Comparison of ENCODE assay signal across 18 mouse cellular contexts in the genomic region with DNA sequence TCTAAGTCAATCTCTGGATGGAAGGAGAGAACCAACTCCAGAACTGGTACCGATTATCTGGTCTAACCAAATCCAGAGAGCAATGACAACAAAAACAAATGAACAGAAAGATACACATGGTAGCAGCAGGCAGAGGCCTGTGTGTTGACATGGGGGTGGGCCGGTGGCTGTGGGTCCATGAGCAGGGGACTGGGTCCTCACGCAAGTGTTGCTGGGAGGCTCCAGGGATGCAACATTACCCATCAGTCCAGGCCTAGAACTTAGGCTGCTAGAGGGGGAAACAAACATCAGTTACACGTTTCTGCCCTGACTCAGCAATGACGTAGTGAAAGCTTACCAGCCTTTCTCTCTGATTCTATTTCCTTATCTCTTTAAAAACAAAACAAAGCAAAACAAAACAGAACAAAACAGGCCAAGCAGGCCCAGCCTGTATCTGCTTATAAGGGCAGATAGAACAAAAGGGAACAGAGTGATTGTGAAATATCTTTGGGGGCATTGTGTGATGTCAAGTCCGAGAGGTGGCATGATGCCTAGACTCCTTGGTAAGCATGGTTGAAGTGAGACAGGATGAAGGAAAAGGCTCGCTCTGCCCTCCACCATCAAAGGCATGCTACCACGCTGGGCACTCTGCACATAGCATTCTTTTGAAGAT. TPM values are rescaled to one million over a fixed set of nuclear protein-coding genes. Genes with fewer than 3 reads are reported as not detected.
DNase-seq lines count a peak whose midpoint lies in the region; ATAC-seq and TF ChIP-seq lines count a peak whose summit lies in the region.
"Had no signal": no experiment of that assay in that cellular context is flagged by ENCODE, and none has a peak within 500 bp of the region (broad histone marks: within the 10 kb centered on the region; RNA-seq: fewer than 3 reads in every experiment).

No protein-coding gene starts in this region.

- H3K36me3 ChIP-seq in intestine, postnatal 0 days (ENCODE audit: control insufficient read depth, insufficient read depth) = no peaks in the 10 kb centered on the region
- H3K36me3 ChIP-seq in intestine, embryonic 15.5 days = no peaks in the 10 kb centered on the region
- no peaks in the 10 kb centered on the region for H3K36me3 ChIP-seq in lung, postnatal 0 days (ENCODE audit: insufficient read depth, low read length)
- H3K36me3 ChIP-seq in myocyte (ENCODE audit: control insufficient read depth, insufficient read depth) = no peaks in the 10 kb centered on the region
- H3K36me3 ChIP-seq: embryonic facial prominence, embryonic 12.5 days; forebrain, embryonic 12.5 days; liver, embryonic 13.5 days had no signal

- H3ac ChIP-seq in myocyte (ENCODE audit: control insufficient read depth, insufficient read length) = no peak overlapping the region

- intact Hi-C loops in left cerebral cortex, postnatal 10 days (cut with DNase I) = no loop called here

- no peak overlapping the region for H3K9ac ChIP-seq in intestine, postnatal 0 days (ENCODE audit: low read depth, low read length)
- H3K9ac ChIP-seq in intestine, embryonic 15.5 days = no peak overlapping the region
- H3K9ac ChIP-seq in lung, postnatal 0 days (replicated peaks; ENCODE audit: low read depth) = no peak overlapping the region
- H3K9ac ChIP-seq: embryonic facial prominence, embryonic 12.5 days; forebrain, embryonic 12.5 days; liver, embryonic 13.5 days had no signal

- TF ChIP-seq POLR2A in myocyte (IDR thresholded peaks at IDR 0.05; ENCODE audit: insufficient read length, low read depth) = no peak

- no peaks in the 10 kb centered on the region; the same call in 1 of the 2 replicates for H3K4me1 ChIP-seq in intestine, postnatal 0 days (replicated peaks; ENCODE audit: control insufficient read depth, insufficient read depth, low read length)
- H3K4me1 ChIP-seq in intestine, embryonic 15.5 days (replicated peaks) = 0 out of 2 replicates have a peak, but pooled peaks cover 2% of the 10 kb centered on the region
- no peaks in the 10 kb centered on the region; the same call in 1 of the 2 replicates for H3K4me1 ChIP-seq in lung, postnatal 0 days (ENCODE audit: insufficient read depth, low read depth, low read length)
- H3K4me1 ChIP-seq: embryonic facial prominence, embryonic 12.5 days; forebrain, embryonic 12.5 days; liver, embryonic 13.5 days had no signal

- no peak for ATAC-seq in intestine, postnatal 0 days
- no peak for ATAC-seq in intestine, embryonic 15.5 days
- ATAC-seq in lung, postnatal 0 days = peak; percentile 36

- TF ChIP-seq CTCF in intestine, postnatal 0 days (IDR thresholded peaks at IDR 0.05; ENCODE audit: low read depth) = no peak
- TF ChIP-seq CTCF in lung, postnatal 0 days (IDR thresholded peaks at IDR 0.05) = no peak

- H3K27ac ChIP-seq in intestine, postnatal 0 days (ENCODE audit: low read depth, low read length) = 0 out of 2 replicates have a peak overlapping the region, but pooled peaks have one; percentile 9
- H3K27ac ChIP-seq in intestine, embryonic 15.5 days = no peak overlapping the region
- H3K27ac ChIP-seq in lung, postnatal 0 days (ENCODE audit: low read length) = no peak overlapping the region
- H3K27ac ChIP-seq: embryonic facial prominence, embryonic 12.5 days; forebrain, embryonic 12.5 days; heart, adult 2 months; liver, embryonic 13.5 days had no signal

- H3K79me2 ChIP-seq in myocyte (ENCODE audit: control insufficient read depth, insufficient read depth) = no peaks in the 10 kb centered on the region

- H3K4me2 ChIP-seq in intestine, postnatal 0 days (replicated peaks; ENCODE audit: low read depth) = no peak overlapping the region
- H3K4me2 ChIP-seq in intestine, embryonic 15.5 days (replicated peaks) = no peak overlapping the region
- H3K4me2 ChIP-seq in lung, postnatal 0 days (replicated peaks; ENCODE audit: low read depth, low read length) = no peak overlapping the region
- no peak overlapping the region for H3K4me2 ChIP-seq in myocyte (ENCODE audit: low read depth)
- H3K4me2 ChIP-seq: embryonic facial prominence, embryonic 12.5 days; forebrain, embryonic 12.5 days; liver, embryonic 13.5 days had no signal

- H3K27me3 ChIP-seq in intestine, postnatal 0 days (replicated peaks; ENCODE audit: control insufficient read depth, insufficient read depth, low read length) = no peaks in the 10 kb centered on the region
- no peaks in the 10 kb centered on the region for H3K27me3 ChIP-seq in intestine, embryonic 15.5 days (replicated peaks)
- no peaks in the 10 kb centered on the region for H3K27me3 ChIP-seq in lung, postnatal 0 days (replicated peaks; ENCODE audit: insufficient read depth, low read length)
- no peaks in the 10 kb centered on the region for H3K27me3 ChIP-seq in myocyte (ENCODE audit: control insufficient read depth, insufficient read depth, insufficient read length)
- H3K27me3 ChIP-seq: embryonic facial prominence, embryonic 12.5 days; forebrain, embryonic 12.5 days; liver, embryonic 13.5 days had no signal

- 0 out of 2 replicates have a peak, but pooled peaks have one; percentile 36 for TF ChIP-seq EP300 in lung, postnatal 0 days (IDR thresholded peaks at IDR 0.05)

- no peaks in the 10 kb centered on the region for H3K9me3 ChIP-seq in intestine, postnatal 0 days (ENCODE audit: control insufficient read depth)
- no peaks in the 10 kb centered on the region for H3K9me3 ChIP-seq in intestine, embryonic 15.5 days
- H3K9me3 ChIP-seq in lung, postnatal 0 days (ENCODE audit: low read length) = no peaks in the 10 kb centered on the region
- H3K9me3 ChIP-seq: embryonic facial prominence, embryonic 12.5 days; forebrain, embryonic 12.5 days; liver, embryonic 13.5 days had no signal

- DNase-seq in Muller cell, postnatal 12 days (ENCODE audit: inconsistent ontology term) = peak; percentile 56
- DNase-seq in lung, postnatal 0 days (ENCODE audit: low spot score) = peak; percentile 59
- no peak for DNase-seq in adrenal gland, postnatal 10 days
- no peak for DNase-seq in left cerebral cortex, postnatal 10 days (ENCODE audit: extremely low spot score in 1 of 2, low spot score in 2 of 2)
- no peak for DNase-seq in frontal cortex, adult 2 months (ENCODE audit: extremely low spot score in 1 of 2, low spot score in 1 of 2)
- DNase-seq: heart, adult 2 months; heart, postnatal 4 days; liver, embryonic 13.5 days; right cerebral cortex, postnatal 14 days; thymus, postnatal 25 days had no signal

- 80% methylated on average over 8 of the region's 8 CpGs for WGBS in intestine, postnatal 0 days
- 83% methylated on average over 8 of the region's 8 CpGs for WGBS in intestine, embryonic 15.5 days
- 65% methylated on average over 8 of the region's 8 CpGs for WGBS in lung, postnatal 0 days

- no peak overlapping the region for H3K4me3 ChIP-seq in intestine, postnatal 0 days (ENCODE audit: low read depth, low read length)
- no peak overlapping the region for H3K4me3 ChIP-seq in intestine, embryonic 15.5 days (replicated peaks)
- H3K4me3 ChIP-seq in lung, postnatal 0 days (ENCODE audit: low read depth, low read length) = no peak overlapping the region
- no peak overlapping the region for H3K4me3 ChIP-seq in myocyte
- H3K4me3 ChIP-seq: embryonic facial prominence, embryonic 12.5 days; forebrain, embryonic 12.5 days; heart, adult 2 months; liver, embryonic 13.5 days had no signal

TF ChIP-seq in myocyte, 11 proteins besides CTCF, POLR2A, EP300 and RAD21:
- no peak for TF ChIP-seq REST (IDR thresholded peaks at IDR 0.05; ENCODE audit: insufficient read depth, insufficient read length)
- no peak for TF ChIP-seq E2F4 (IDR thresholded peaks at IDR 0.05; ENCODE audit: insufficient read depth)
- peak; percentile 58; the same call in 1 of the 2 replicates for TF ChIP-seq CEBPB (IDR thresholded peaks at IDR 0.05; ENCODE audit: insufficient read depth, poor library complexity, severe bottlenecking)
TF ChIP-seq in myocyte: peak in this region for 1.

RNA-seq across cellular contexts. Expression of a gene that starts 24.4 kb away (rescaled TPM):
- polyA plus RNA-seq in intestine, postnatal 0 days (2015; fragmentation: Nextera tagmentation; extraction: Ambion mirVana) = not detected in 2 replicates
- not detected in 2 replicates for polyA plus RNA-seq in intestine, embryonic 15.5 days (2015; fragmentation: Nextera tagmentation; extraction: Ambion mirVana)
- polyA plus RNA-seq in lung, postnatal 0 days (2015; fragmentation: Nextera tagmentation; extraction: Ambion mirVana) = 0.19 and 0.21 TPM in 2 replicates
- polyA plus RNA-seq in myocyte (2012; fragmentation: generic; extraction: Trizol) = 0.08 TPM
- total RNA-seq in adrenal gland, postnatal 10 days (2021) = not detected
- not detected for total RNA-seq in left cerebral cortex, postnatal 10 days (2021)
- polyA plus RNA-seq in frontal cortex, adult 2 months (2012; rRNA removed) = not detected in 2 replicates
- total RNA-seq: heart, adult 2 months; heart, postnatal 4 days; left cerebral cortex, postnatal 25 days had no signal
- polyA plus RNA-seq: forebrain, embryonic 12.5 days; liver, embryonic 13.5 days had no signal

RNA-seq across cellular contexts. Expression of a gene that starts 57.9 kb away (rescaled TPM):
- polyA plus RNA-seq in intestine, postnatal 0 days (2015; fragmentation: Nextera tagmentation; extraction: Ambion mirVana) = not detected in 2 replicates
- polyA plus RNA-seq in intestine, embryonic 15.5 days (2015; fragmentation: Nextera tagmentation; extraction: Ambion mirVana) = not detected in 2 replicates
- polyA plus RNA-seq in lung, postnatal 0 days (2015; fragmentation: Nextera tagmentation; extraction: Ambion mirVana) = not detected in 2 replicates
- 0.05 TPM for polyA plus RNA-seq in myocyte (2012; fragmentation: generic; extraction: Trizol)
- total RNA-seq in adrenal gland, postnatal 10 days (2021) = not detected
- not detected for total RNA-seq in left cerebral cortex, postnatal 10 days (2021)
- polyA plus RNA-seq in frontal cortex, adult 2 months (2012; rRNA removed) = not detected in 2 replicates
- total RNA-seq: adrenal gland, adult 18-20 months; heart, adult 2 months; heart, postnatal 4 days; left cerebral cortex, postnatal 25 days had no signal
- polyA plus RNA-seq: forebrain, embryonic 12.5 days; heart, adult 2 months; kidney, embryonic 16.5 days; liver, embryonic 13.5 days had no signal

Comparison
In these comparisons a context has a peak if more than half of its experiments do, and no peak if none do; other contexts are left out.
1. DNase-seq: peak in Muller cell, postnatal 12 days (single experiment) and lung, postnatal 0 days (single experiment); none in adrenal gland, postnatal 10 days (single experiment), left cerebral cortex, postnatal 10 days (0 of 2) and frontal cortex, adult 2 months (0 of 2).